24 mouse cellular contexts compared by ENCODE assay signal in genomic region chr2:55470006-55470405, GRCm38 (mm10). TPM values are rescaled to one million over a fixed set of nuclear protein-coding genes. Genes with fewer than 3 reads are reported as not detected.
DNase-seq lines count a peak whose midpoint lies in the region; ATAC-seq and TF ChIP-seq lines count a peak whose summit lies in the region.
"Had no signal": no experiment of that assay in that cellular context is flagged by ENCODE, and none has a peak within 500 bp of the region (broad histone marks: within the 10 kb centered on the region; RNA-seq: fewer than 3 reads in every experiment).

No protein-coding gene starts in this region.

- TF ChIP-seq CTCF in lung, embryonic 14.5 days (IDR thresholded peaks at IDR 0.05; ENCODE audit: low read depth), result no peak
- no peak for TF ChIP-seq CTCF in lung, adult 2 months (IDR thresholded peaks at IDR 0.05; ENCODE audit: insufficient read depth, low read length)
- no peak for TF ChIP-seq CTCF in intestine, postnatal 0 days (IDR thresholded peaks at IDR 0.05; ENCODE audit: low read depth)

- WGBS in lung, embryonic 14.5 days, result 58% methylated on average over 2 of the region's 2 CpGs
- WGBS in lung, adult 2 months, result 74% methylated on average over 2 of the region's 2 CpGs
- 89% methylated on average over 2 of the region's 2 CpGs for WGBS in intestine, postnatal 0 days

- H3K4me3 ChIP-seq in lung, embryonic 14.5 days (ENCODE audit: low read depth, low read length), result no peak overlapping the region
- H3K4me3 ChIP-seq in lung, adult 2 months (replicated peaks; ENCODE audit: extremely low read depth, low read depth, low read length), result no peak overlapping the region
- H3K4me3 ChIP-seq in intestine, postnatal 0 days (ENCODE audit: low read depth, low read length), result no peak overlapping the region
- H3K4me3 ChIP-seq: embryonic facial prominence, embryonic 10.5 days; embryonic facial prominence, embryonic 12.5 days; forebrain, embryonic 13.5 days; forebrain, embryonic 15.5 days had no signal

- no peak for TF ChIP-seq POLR2A in lung, adult 2 months (IDR thresholded peaks at IDR 0.05; ENCODE audit: borderline replicate concordance, extremely low read depth, low read depth, low read length)

- H3K27ac ChIP-seq in lung, embryonic 14.5 days (ENCODE audit: low read depth), result no peak overlapping the region
- H3K27ac ChIP-seq in intestine, postnatal 0 days (ENCODE audit: low read depth, low read length), result no peak overlapping the region
- H3K27ac ChIP-seq: embryonic facial prominence, embryonic 10.5 days; embryonic facial prominence, embryonic 12.5 days; forebrain, embryonic 13.5 days; forebrain, embryonic 15.5 days had no signal

- ATAC-seq in lung, embryonic 14.5 days (ENCODE audit: insufficient read depth), result no peak
- ATAC-seq in intestine, postnatal 0 days, result no peak
- ATAC-seq: activated CD4-positive, CD25-positive, alpha-beta regulatory T cell, adult 4 months; CD4-positive, CD25-positive, alpha-beta regulatory T cell, adult 4 months; forebrain, embryonic 13.5 days; forebrain, embryonic 15.5 days; Patski had no signal

- peak; percentile 62 for DNase-seq in lung, embryonic 14.5 days
- no peak for DNase-seq in lung, adult 2 months
- peak; percentile 35 for DNase-seq in lung, postnatal 10 days
- peak; percentile 3 for DNase-seq in lung, postnatal 25 days (ENCODE audit: low spot score)
- DNase-seq in ovary, postnatal 14 days (ENCODE audit: low spot score), result no peak
- DNase-seq: adrenal gland, adult 8-10 months; adrenal gland, postnatal 14 days; adrenal gland, postnatal 36 days; B cell, adult 2 months; cerebellum, adult 11-12 months; cerebellum, adult 2 months; cerebellum, adult 9-10 months; cerebellum, postnatal 10 days; cerebellum, postnatal 25 days had no signal

- no peaks in the 10 kb centered on the region for H3K36me3 ChIP-seq in lung, embryonic 14.5 days (ENCODE audit: insufficient read depth)
- no peaks in the 10 kb centered on the region for H3K36me3 ChIP-seq in intestine, postnatal 0 days (ENCODE audit: control insufficient read depth, insufficient read depth)
- H3K36me3 ChIP-seq: embryonic facial prominence, embryonic 10.5 days; embryonic facial prominence, embryonic 12.5 days; forebrain, embryonic 15.5 days; G1E had no signal

- H3K27me3 ChIP-seq in lung, embryonic 14.5 days (ENCODE audit: insufficient read depth, low read length), result no peaks in the 10 kb centered on the region
- H3K27me3 ChIP-seq in intestine, postnatal 0 days (replicated peaks; ENCODE audit: control insufficient read depth, insufficient read depth, low read length), result no peaks in the 10 kb centered on the region
- H3K27me3 ChIP-seq: CH12.LX; embryonic facial prominence, embryonic 12.5 days; forebrain, embryonic 13.5 days; forebrain, embryonic 15.5 days; Patski had no signal

- no peaks in the 10 kb centered on the region for H3K4me1 ChIP-seq in lung, embryonic 14.5 days (ENCODE audit: insufficient read depth)
- no peaks in the 10 kb centered on the region for H3K4me1 ChIP-seq in lung, adult 2 months (ENCODE audit: control insufficient read depth, insufficient read depth, low read length)
- no peaks in the 10 kb centered on the region for H3K4me1 ChIP-seq in intestine, postnatal 0 days (replicated peaks; ENCODE audit: control insufficient read depth, insufficient read depth, low read length)
- H3K4me1 ChIP-seq: embryonic facial prominence, embryonic 10.5 days; embryonic facial prominence, embryonic 12.5 days; forebrain, embryonic 13.5 days had no signal

- no peaks in the 10 kb centered on the region for H3K9me3 ChIP-seq in lung, embryonic 14.5 days (ENCODE audit: low read depth, low read length)
- H3K9me3 ChIP-seq in intestine, postnatal 0 days (ENCODE audit: control insufficient read depth), result no peaks in the 10 kb centered on the region
- H3K9me3 ChIP-seq: embryonic facial prominence, embryonic 10.5 days; embryonic facial prominence, embryonic 12.5 days; forebrain, embryonic 13.5 days; forebrain, embryonic 15.5 days had no signal

- H3K9ac ChIP-seq in lung, embryonic 14.5 days, result no peak overlapping the region
- no peak overlapping the region for H3K9ac ChIP-seq in intestine, postnatal 0 days (ENCODE audit: low read depth, low read length)
- H3K9ac ChIP-seq: embryonic facial prominence, embryonic 12.5 days; forebrain, embryonic 13.5 days; forebrain, embryonic 15.5 days had no signal

- H3K4me2 ChIP-seq in lung, embryonic 14.5 days, result no peak overlapping the region
- H3K4me2 ChIP-seq in intestine, postnatal 0 days (replicated peaks; ENCODE audit: low read depth), result no peak overlapping the region
- H3K4me2 ChIP-seq: embryonic facial prominence, embryonic 12.5 days; forebrain, embryonic 13.5 days; forebrain, embryonic 15.5 days had no signal

RNA-seq across cellular contexts. Expression of gene Kcnj3, which starts 34.2 kb away (rescaled TPM):
- 0.08 and 0.37 TPM in 2 replicates for polyA plus RNA-seq in lung, embryonic 14.5 days (2014; fragmentation: Nextera tagmentation; extraction: Ambion mirVana)
- polyA plus RNA-seq in lung, adult 2 months (2012; rRNA removed), result 2.3 and 3.1 TPM in 2 replicates
- 0.22 and 0.29 TPM in 2 replicates for polyA plus RNA-seq in intestine, postnatal 0 days (2015; fragmentation: Nextera tagmentation; extraction: Ambion mirVana)
- polyA plus RNA-seq: activated CD4-positive, CD25-positive, alpha-beta regulatory T cell, adult 4 months; CD4-positive, CD25-positive, alpha-beta regulatory T cell, adult 4 months; G1E; Patski had no signal

Comparison
In these comparisons a context has a peak if more than half of its experiments do, and no peak if none do; other contexts are left out.
1. DNase-seq: peak in lung, embryonic 14.5 days (single experiment), lung, postnatal 10 days (single experiment) and lung, postnatal 25 days (single experiment); none in lung, adult 2 months (single experiment) and ovary, postnatal 14 days (single experiment).